Mouse (Mus musculus) CH12F3 (cell line): ENCODE results near the gene Bcl2l1.

ENCODE experiments used
- in situ Hi-C: fragments of 300-500 bp; cut with MboI; formaldehyde crosslinking; loops from 2 replicates; pipeline ENCODE4 v1.14.3; 2020; ENCODE audit warnings: low sequenced_read_pairs

The Bcl2l1 gene

GRCm38 (mm10) chr2:152804408-152805110 is 27.0 kb downstream of the Bcl2l1 start:
- in situ Hi-C loops: no loop called here

GRCm38 (mm10) chr2:152803081-152803480 is 28.4 kb downstream of the Bcl2l1 start:
- in situ Hi-C loops: no loop called here

- in situ Hi-C loops: no loop called here
Measured at GRCm38 (mm10) chr2:152802303-152802702, 29.2 kb downstream of the Bcl2l1 start.

GRCm38 (mm10) chr2:152800762-152801113 is 30.8 kb downstream of the Bcl2l1 start:
- in situ Hi-C loops: no loop called here

- in situ Hi-C loops: no loop called here
Measured at GRCm38 (mm10) chr2:152799954-152800761, 31.4 kb downstream of the Bcl2l1 start.

- in situ Hi-C loops: no loop called here
Measured at GRCm38 (mm10) chr2:152797589-152797988, 33.9 kb downstream of the Bcl2l1 start.

- in situ Hi-C loops: no loop called here
Measured at GRCm38 (mm10) chr2:152794281-152794827, 37.2 kb downstream of the Bcl2l1 start.

- in situ Hi-C loops: no loop called here
Measured at GRCm38 (mm10) chr2:152793381-152793780, 38.1 kb downstream of the Bcl2l1 start.

- in situ Hi-C loops: no loop called here
Measured at GRCm38 (mm10) chr2:152792461-152792860, 39.1 kb downstream of the Bcl2l1 start.

- in situ Hi-C loops: no loop called here
Measured at GRCm38 (mm10) chr2:152789591-152789999, 41.9 kb downstream of the Bcl2l1 start.

- in situ Hi-C loops: no loop called here
Measured at GRCm38 (mm10) chr2:152788892-152789421, 42.6 kb downstream of the Bcl2l1 start.

GRCm38 (mm10) chr2:152787543-152787942 is 44.0 kb downstream of the Bcl2l1 start:
- in situ Hi-C loops: no loop called here

GRCm38 (mm10) chr2:152787136-152787535 is 44.4 kb downstream of the Bcl2l1 start:
- in situ Hi-C loops: no loop called here

- in situ Hi-C loops: no loop called here
Measured at GRCm38 (mm10) chr2:152785446-152786350, 45.8 kb downstream of the Bcl2l1 start.

- in situ Hi-C loops: no loop called here
Measured at GRCm38 (mm10) chr2:152784640-152785039, 46.9 kb downstream of the Bcl2l1 start.

- in situ Hi-C loops: no loop called here
Measured at GRCm38 (mm10) chr2:152783241-152783640, 48.3 kb downstream of the Bcl2l1 start.

- in situ Hi-C loops: no loop called here
Measured at GRCm38 (mm10) chr2:152782656-152783055, 48.9 kb downstream of the Bcl2l1 start.

- in situ Hi-C loops: no loop called here
Measured at GRCm38 (mm10) chr2:152781031-152781711, 50.4 kb downstream of the Bcl2l1 start.

- in situ Hi-C loops: no loop called here
Measured at GRCm38 (mm10) chr2:152780466-152780865, 51.1 kb downstream of the Bcl2l1 start.

GRCm38 (mm10) chr2:152777081-152777480 is 54.4 kb downstream of the Bcl2l1 start:
- in situ Hi-C loops: no loop called here
